Mouse (Mus musculus): ENCODE results near the gene Vamp2. TPM values are rescaled to one million over a fixed set of nuclear protein-coding genes. Genes with fewer than 3 reads are reported as not detected.

Gene Vamp2
- total RNA-seq, 2 experiments from 2014 or later, result 208 to 226 TPM

DNA sequence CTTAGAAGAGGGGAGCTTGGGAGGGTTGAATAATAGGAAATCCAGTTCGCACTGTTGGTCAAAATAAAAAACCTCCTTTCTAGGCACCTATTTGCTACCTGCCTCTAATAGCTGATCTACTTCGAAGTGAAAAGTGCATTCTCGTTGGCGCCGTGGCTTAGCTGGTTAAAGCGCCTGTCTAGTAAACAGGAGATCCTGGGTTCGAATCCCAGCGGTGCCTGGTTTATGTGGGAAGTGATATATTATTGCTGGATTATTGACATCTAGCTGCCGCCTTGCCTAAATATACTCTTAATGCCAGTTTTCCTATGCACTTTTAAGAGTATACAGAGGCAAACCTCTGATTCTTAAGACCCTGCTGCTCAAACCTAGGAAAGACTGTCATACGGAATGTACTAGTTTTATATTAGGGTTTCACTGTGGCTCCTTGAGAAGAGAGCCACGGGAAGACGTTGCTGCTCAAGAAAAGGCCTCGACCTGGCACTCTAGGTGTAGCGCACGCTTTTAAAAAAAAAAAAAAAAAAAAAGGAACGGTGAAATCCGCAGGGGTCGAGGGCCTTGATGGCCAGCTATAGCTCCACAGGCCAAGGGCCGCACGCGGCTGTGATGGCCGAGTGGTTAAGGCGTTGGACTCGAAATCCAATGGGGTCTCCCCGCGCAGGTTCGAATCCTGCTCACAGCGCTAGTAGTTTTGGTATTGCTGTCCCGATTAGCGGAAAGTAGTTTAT, 22.2 kb downstream of the Vamp2 start:
- DNase-seq (ENCODE audit: low spot score in 2 of 2), result peak; percentile 88 to 92

DNA sequence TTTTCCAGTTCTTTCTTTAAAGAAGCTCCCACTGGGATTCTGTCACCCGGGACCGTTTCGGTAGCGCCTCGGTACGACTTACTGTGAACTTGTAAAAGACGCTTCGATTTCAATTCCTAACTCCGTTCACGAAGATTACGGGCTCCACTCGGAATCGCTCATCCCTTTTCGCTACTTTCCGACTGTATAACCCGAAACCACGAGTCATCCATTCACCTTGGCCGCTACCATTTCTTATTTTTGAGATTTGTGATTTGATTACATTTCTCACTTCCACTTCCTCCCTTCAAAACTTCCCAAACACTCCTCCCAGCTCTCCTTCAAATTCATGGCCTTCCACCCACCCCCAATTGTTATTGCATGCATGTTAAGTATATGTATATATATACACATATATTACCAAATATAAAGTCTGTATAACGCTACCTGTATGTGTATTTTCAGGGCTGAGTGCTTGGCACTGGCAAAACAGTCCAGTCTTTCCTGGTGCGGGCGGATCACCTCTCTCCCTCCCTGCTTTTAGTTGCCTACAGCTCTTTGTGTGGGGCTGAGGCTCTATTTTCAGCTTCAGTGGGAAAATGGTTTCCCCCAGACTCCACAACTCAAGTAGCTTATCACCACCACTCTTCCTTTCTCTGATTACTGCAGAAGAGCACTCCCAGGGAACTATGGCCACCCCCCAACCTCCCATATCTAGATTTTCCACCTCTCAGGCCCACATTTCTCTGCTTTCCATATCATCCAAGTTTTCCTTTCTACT, 22.9 kb downstream of the Vamp2 start:
- no peak for DNase-seq (ENCODE audit: low spot score in 2 of 2)

DNA sequence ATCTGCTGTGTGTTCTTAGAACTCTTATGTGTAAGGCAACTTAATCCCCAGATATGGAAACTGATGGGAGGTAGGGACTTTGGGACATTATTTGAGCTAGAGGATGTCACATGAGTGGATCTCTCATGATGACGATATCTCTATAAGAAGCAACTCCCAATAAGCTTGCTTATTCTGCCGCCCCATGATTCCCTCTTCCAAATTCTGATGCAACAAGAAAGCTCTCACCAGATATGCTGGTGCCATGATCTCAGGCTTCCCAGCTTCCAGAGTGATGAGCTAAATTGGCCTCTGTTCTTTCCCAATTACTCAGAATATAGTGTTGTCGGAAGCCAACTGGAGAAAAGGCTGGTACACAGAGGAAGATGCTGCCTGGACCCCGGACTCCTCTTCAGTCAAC, 23.6 kb downstream of the Vamp2 start:
- DNase-seq (ENCODE audit: low spot score in 2 of 2), result no peak

DNA sequence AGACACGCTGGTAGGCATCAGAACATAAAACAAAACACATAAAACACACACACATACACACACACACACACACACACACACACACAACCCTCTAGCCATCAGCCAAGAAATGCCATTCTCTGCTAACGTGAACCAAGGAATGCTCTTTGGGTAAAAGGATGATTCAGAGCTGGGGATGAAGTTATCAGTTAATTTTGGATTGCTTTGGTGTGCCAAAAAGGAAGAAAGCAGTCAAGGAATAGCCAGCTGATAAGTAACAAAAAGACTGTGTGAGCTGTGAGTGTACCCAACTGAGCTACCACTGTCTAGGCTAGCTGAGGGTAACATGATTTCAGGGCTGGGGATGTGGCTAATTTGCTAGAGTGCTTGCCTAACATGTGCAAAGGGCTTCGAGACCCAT, 25.7 kb downstream of the Vamp2 start:
- no peak for DNase-seq (ENCODE audit: low spot score in 2 of 2)

DNA sequence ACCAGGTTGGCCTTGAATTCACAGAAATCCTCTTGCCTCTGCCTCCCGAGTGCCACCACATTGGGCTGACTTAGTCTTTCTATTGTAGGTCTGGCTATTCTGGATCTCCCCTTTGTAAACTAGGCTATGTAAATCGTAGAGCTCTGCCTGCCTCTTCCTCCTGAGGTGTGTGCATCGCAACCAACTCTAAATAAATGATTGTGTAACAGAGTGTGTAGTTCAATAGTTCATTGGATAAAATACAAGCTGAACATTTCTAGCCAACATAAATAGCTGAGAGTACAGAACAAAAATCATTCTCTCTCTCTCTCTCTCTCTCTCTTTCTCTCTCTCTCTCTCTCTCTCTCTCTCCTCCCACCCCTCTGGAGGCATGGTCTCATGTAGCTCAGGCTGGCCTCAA, 26.3 kb downstream of the Vamp2 start:
- no peak for DNase-seq (ENCODE audit: low spot score in 2 of 2)

DNA sequence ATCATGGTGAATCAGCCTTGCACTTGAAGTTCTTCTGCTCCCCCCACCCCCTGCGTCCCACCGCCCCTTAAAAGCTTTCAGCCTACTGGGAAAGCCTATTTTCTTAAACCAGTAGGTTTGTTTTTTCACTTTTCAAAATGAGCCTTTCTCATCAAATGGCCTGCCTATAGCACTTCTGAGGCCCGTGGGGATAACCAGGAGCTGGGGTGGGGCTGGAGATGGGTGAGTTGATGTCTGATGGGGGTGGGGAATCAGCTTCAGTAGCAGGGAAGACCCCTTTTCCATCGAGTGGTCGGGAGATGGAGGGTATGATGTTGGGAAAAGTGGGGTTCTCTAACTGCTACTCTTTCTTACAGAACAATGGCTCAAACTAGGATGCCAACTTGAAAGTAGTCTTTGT, 28.6 kb downstream of the Vamp2 start:
- DNase-seq (ENCODE audit: low spot score in 2 of 2), result no peak

DNA sequence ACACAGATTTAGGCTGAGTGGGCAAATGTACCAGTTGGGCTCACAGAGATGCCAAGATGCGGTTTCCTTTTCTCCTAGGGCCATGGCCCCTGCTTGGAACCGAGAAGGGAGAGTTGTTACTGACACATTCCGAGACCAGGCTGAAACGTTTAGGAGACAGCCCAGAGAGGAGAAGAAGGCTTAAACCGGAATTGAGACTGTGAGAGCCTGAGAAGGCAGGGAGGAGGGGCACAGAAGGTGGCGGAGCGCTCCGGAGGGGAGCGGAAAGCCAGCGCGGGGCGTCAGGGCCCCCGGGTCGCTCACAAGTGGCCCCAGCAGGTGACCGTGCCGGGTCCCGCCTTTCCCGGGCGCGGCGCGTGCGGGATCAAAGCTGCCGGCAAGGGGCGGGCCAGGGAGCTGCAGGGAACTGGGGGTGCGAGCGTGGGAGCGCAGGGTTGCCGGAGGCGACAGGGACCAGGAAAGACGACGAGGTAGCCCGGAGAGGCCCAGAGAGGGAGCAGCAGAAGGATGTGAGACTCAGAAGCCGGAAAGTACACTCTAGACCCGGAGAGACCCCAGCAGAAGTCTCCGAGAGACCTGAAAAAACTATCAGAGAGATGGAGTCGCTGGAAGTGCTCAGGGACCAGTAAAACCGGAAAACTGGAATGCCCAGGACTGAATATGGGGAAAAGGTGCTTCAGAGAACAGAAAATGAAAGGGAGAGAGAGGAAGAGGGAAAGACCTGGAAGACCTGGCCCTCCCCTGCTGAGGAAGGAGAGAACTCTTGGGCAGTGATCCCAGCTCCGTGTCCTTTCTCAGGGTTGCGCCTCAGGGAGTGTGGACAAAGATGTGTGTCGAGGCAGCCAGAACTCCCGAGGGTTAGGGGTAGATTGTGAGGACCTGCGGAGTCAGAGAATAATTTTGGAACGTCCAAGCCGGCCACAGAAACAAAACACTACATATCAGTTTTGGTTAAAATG, 29.7 kb downstream of the Vamp2 start:
- DNase-seq (ENCODE audit: low spot score in 2 of 2), result no peak

DNA sequence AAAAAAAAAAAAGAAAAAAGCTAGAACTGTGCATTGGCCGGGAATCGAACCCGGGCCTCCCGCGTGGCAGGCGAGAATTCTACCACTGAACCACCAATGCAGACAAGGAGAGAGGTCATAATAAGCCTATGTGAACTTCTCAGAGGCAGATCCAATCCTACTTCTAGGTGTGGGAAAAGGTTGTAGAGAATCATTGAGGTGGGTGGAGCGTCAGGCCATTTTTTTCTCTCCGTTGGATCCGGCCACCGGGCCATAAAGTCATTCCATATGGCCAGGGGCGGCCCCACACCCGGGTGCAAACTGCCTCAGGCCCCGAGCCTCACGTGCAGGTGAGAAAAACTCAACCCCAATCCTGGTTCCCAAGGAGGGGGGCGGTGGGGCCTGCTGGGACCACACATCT, 30.5 kb downstream of the Vamp2 start:
- peak in 1 of 2 experiments; percentile 75 for DNase-seq (ENCODE audit: low spot score in 2 of 2)

DNA sequence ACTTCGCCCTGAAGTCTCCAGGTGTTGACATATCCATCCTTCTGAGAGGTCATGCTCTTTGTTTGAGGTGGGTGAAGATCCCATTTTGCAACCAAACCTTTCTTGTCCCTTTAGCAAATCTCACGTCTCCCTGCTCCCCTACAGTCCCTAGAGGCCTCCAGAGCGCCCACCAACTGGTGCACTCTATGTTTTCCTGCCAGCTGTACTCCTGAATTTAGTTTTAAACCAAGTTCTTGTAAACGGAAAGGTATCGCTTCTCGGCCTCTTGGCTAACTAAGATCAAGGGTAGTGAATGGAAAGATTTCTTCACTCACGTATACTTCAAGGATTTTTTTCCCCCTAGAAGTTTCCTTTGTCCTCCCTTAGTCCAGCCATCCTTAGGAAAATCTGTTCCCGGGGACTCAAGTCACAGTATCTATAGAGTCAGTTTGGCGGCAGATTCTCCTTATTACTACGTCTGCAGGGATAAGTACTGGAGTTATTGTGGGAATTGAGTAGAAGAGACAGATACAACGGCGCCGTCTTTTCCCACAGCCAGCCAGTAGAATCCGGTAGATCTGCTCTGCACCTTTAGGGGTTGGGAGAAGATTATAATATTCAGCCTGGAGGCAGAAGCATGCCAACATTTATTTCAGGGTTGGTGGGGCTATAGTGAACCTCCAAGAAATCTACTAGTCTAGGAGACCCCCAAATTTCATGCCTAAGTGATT, 31.3 kb downstream of the Vamp2 start:
- DNase-seq (ENCODE audit: low spot score in 2 of 2), result no peak

DNA sequence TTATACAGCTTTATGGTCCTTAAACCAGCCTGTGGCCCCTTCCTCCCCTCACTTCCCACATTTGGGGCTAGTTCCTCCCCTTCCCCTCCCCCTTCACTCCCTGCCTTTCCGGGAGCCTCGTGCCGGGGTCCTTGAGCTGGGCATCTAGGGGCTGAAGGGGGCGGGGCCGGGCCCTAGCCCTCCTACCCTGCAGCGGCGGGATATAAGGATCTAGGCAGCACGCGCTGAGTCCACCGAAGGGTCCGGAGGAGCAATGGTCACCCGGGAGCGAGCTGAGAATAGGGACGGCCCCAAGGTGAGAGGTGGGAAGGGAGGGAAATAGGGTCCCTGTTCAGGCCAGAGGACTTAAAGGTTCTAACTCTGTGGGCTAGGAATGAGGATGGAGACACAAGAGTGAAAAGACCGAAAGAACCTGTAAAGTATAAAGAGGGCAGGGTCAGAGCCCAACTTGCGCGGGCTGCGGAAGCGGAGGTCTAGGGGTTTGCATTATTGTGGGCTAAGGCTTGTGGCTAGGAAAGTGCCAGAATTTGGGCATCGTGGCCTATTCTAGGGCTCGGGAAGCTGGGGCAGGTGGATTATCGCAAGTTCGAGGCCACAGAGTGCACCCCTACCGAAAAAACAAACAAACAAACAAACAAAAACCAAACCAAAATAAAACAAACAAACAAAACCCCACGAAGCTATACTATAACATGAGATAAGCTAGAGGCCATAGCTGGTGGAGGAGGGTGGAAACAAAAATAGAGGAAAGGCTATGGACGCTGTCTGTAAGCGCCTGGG, 32.1 kb downstream of the Vamp2 start, which contains the start of gene Hes7:
Gene Hes7 (plus strand): TSS at position 184 of the 780 bp plus-strand sequence.
- DNase-seq (ENCODE audit: low spot score in 2 of 2), result no peak

DNA sequence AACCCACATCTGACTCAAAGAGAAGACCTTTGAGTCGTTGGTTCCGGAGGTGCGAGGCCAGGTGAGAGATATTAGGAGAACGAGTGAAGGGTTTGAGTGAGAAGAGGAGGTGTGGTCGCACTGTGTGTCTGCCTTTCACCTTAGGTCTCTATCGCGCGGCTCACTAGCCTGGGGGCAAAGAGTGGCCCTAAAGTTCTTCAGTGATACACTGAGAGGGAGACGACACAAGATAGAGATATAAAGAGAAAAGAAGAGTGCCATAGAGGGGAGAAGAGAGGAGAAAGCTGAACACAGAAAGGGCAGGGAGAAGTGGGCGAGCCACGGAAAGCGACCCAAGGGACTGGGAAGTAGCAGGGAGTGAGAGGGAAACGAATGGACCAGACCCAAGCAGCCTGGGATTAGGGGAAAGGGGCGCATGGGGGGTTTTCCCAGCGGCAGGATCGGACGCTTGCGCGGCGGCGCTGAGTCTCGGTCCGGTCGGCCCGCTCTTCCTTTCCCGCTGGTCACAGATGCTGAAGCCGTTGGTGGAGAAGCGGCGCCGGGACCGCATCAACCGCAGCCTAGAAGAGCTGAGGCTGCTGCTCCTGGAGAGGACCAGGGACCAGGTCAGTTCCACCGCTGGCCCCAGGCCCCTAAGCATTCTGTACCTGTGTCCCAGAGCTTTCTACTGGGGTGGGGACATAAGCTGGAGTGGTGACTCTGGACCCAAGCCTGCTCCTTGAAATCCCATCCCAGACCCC, 32.9 kb downstream of the Vamp2 start:
- no peak for DNase-seq (ENCODE audit: low spot score in 2 of 2)

DNA sequence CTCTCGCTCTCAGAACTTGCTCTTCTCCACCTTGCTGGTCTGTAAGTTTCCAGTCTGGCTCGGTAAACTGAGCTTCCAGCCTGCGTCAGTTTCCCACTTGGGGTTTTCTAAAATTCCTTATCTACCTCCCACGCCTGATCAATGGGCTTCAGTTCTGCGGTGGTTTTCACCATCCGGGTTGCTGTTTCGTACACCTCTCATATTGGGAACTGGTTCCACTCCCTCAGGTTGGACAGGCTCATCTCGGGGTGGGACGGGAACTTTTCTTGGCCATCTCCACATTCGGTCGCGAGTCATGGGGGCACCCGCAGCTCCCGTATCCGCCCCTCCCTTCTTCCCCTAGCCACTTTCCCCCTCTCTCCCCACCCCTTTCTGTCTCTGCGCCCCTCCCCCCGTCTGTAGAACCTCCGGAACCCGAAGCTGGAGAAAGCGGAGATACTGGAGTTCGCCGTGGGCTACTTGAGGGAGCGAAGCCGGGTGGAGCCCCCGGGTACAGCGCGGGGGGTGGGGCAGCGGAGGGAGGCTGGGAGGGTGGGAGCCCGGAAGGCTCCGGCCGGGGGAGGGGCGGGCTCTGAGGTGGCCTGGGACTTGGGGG, 33.5 kb downstream of the Vamp2 start:
- DNase-seq (ENCODE audit: low spot score in 2 of 2), result no peak

DNA sequence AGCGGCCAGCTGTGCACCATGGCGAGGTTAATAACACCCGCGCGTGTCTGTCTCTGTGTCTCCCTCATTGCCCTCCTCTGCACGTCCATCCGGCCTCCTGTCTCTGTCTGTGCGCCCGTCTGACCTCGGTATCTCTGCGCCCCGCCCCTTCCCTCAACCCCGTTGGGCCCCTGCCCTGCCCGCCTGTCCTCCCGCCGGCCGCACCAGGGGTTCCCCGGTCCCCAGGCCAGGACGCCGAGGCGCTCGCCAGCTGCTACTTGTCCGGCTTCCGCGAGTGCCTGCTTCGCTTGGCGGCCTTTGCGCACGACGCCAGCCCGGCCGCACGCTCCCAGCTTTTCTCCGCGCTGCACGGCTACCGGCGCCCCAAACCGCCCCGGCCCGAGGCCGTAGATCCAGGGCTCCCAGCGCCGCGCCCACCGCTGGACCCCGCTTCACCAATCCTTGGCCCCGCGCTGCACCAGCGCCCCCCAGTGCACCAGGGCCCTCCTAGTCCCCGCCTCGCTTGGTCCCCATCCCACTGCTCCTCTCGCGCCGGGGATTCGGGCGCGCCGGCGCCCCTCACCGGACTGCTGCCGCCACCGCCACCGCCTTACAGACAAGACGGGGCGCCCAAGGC, 34.2 kb downstream of the Vamp2 start, which contains the start of gene 9130213A22Rik:
Gene 9130213A22Rik (minus strand): TSS at position 254 of the 616 bp plus-strand sequence.
- DNase-seq (ENCODE audit: low spot score in 2 of 2), result peak; percentile 79 to 82

DNA sequence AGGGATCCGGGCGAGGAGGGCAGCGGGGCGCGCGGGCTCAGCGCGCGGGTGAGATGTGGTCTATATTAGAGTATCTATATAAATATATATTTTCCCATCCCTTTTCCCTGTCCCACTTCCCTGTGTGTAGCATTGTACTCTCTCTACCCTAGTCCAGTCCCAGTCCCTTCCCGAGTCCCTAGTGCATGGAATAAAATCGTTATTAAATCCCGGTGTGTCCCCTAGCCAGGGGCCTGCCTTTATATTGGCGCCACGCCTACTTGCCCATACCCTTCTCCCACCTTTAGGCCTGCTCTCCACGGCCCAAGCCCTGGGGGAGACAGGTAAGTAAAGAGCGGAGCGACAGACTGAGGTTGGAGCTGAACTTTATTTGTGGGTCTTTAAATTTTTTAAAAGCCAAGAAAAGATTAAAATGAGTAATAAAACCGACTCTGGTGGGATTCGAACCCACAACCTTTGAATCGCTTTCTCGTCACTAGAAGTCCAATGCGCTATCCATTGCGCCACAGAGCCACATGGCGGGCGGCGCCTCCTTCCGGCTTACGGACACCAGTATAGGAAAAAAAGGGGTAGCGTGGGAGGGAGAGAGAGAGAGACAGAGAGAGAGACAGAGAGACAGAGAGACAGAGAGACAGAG, 34.9 kb downstream of the Vamp2 start:
- peak; percentile 75 to 86 for DNase-seq (ENCODE audit: low spot score in 2 of 2)

DNA sequence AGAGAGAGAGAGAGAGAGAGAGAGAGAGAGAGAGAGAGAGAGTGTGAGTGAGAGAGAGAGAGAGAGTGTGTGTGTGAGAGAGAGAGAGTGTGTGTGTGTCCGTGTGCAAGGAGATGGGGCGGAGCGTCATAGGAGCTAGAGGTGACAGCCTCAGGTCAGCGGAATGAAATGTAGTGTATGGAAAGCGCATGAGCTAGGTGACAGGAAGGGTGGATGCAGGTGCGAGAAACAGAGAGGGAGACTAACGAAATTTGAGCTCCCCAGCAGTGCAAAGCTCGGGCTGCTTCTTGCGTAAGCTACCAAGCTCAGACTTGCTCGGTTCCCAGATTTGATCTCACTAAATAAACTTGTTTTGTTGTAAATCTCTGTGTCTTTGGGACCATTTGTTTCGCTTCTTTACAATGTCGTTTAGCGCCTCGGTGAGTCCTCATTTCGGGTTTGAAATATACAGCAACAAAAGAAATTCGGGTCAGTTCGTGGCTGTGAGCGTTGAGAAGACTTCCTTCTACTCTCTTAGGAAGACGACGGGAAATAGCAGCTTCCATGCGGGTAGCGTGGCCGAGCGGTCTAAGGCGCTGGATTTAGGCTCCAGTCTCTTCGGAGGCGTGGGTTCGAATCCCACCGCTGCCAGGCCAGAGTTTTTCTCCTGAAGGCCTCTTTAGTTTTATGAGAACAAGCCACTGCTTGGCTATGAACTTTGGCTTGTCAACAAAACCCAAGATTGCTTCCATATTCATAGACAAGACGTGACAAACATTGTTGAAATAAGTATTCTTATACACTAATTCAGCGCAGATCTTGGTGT, 35.6 kb downstream of the Vamp2 start:
- DNase-seq (ENCODE audit: low spot score in 2 of 2), result peak in 1 of 2 experiments; percentile 73

DNA sequence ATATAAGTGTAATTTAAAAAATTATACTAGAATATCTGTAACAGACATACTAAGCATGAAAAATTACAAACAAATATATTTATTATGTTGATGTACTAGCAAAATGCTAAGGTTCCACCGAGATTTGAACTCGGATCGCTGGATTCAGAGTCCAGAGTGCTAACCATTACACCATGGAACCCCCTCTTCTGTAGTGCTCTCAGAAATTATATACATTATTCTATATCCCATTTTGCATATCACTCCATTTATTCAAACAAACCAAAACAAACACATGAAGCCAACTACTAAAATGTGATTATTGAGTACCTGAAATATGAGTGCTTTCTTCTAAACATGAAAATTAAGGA, 36.2 kb downstream of the Vamp2 start:
- no peak for DNase-seq (ENCODE audit: low spot score in 2 of 2)

Measured in adrenal gland, postnatal 4 days (tissue).